Mouse (Mus musculus): ENCODE data around the gene Fam214a. TPM values are rescaled to one million over a fixed set of nuclear protein-coding genes. Genes with fewer than 3 reads are reported as not detected.

The Fam214a gene
- total RNA-seq, 2 experiments from 2014 or later = 35.3 to 37.5 TPM

- intact Hi-C loops (cut with DNase I) = loop anchor here (5.0 to 10.0 kb wide), 2 partner anchors 85 to 407 kb away; partner anchors contain the start of genes Fam214a and Leo1
- H3K27ac ChIP-seq = peak within 1 kb of the TSS; percentile 82
- H3K4me3 ChIP-seq = peak within 1 kb of the TSS; percentile 93
- TF ChIP-seq CTCF (IDR thresholded peaks at IDR 0.05) = no peak; the same call in 1 of the 2 replicates
- DNase-seq (ENCODE audit: extremely low spot score in 1 of 2, low spot score in 2 of 2) = peak; percentile 83 to 88
Measured at GRCm38 (mm10) chr9:75037451-75038356, 85.0 kb downstream of the Fam214a start, which contains the start of gene Arpp19. Arpp19 (plus strand) TSS chr9:75037614.

DNA sequence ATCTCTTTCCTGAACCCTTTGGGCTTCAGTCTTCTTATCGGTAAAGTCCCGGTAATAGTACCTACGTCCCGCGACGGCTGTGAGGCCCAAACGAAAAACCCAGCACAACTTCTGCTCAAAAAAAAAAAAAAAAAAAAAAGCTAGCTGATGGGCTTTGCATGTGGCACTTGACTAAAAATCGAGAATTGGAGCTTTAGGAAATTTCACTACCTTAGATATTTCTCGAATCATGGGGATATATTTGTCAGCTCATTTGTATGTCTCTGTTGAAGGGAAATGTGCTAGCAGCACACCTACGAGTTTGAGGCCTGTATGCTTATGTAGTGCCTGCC lies 85.6 kb downstream of the Fam214a start:
- no peak for DNase-seq (ENCODE audit: extremely low spot score in 1 of 2, low spot score in 2 of 2)
- no peak for TF ChIP-seq CTCF (IDR thresholded peaks at IDR 0.05)
- Histone ChIP-seq H3K4me3 (peak overlapping the region; percentile 93), H3K27ac (peak overlapping the region; percentile 82; the same call in 1 of the 2 replicates)
- intact Hi-C loops (cut with DNase I) = loop anchor here (5.0 to 10.0 kb wide), 2 partner anchors 86 to 406 kb away; partner anchors contain the start of genes Fam214a and Leo1

- H3K27ac ChIP-seq = no peak overlapping the region
- intact Hi-C loops (cut with DNase I) = no loop called here
- no peak overlapping the region for H3K4me3 ChIP-seq
- DNase-seq (ENCODE audit: extremely low spot score in 1 of 2, low spot score in 2 of 2) = no peak
- no peak for TF ChIP-seq CTCF (IDR thresholded peaks at IDR 0.05)
Measured at GRCm38 (mm10) chr9:75040566-75040965, 87.9 kb downstream of the Fam214a start.

- Histone ChIP-seq H3K4me3 (no peak overlapping the region), H3K27ac (no peak overlapping the region)
- intact Hi-C loops (cut with DNase I) = no loop called here
- peak; percentile 15 for TF ChIP-seq CTCF (IDR thresholded peaks at IDR 0.05)
- DNase-seq (ENCODE audit: extremely low spot score in 1 of 2, low spot score in 2 of 2) = peak in 1 of 2 experiments; percentile 3
Measured at GRCm38 (mm10) chr9:75041840-75042525, 89.3 kb downstream of the Fam214a start.

DNA sequence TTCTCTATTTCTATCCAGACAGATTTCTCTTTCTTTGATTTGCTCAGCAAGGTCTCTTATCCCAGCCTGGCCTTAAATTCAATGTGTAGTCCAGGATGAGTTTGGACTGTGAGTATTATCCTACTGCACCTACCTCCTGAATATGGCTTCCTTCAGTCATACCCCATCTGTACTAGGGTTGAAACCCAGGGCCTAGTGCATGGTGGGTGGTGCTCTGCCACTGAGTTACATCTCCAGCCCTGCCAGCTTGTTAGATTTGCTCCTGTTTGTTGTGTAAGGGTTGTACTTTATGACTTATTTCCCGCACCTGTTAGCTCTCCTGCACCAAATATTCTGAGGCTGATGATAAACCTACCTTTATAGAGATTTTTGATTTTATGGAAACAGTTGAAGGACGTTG lies 90.5 kb downstream of the Fam214a start:
- intact Hi-C loops (cut with DNase I) = no loop called here
- Histone ChIP-seq H3K27ac (no peak overlapping the region), H3K4me3 (no peak overlapping the region)
- peak in 1 of 2 experiments; percentile 3 for DNase-seq (ENCODE audit: extremely low spot score in 1 of 2, low spot score in 2 of 2)
- TF ChIP-seq CTCF (IDR thresholded peaks at IDR 0.05) = no peak

DNA sequence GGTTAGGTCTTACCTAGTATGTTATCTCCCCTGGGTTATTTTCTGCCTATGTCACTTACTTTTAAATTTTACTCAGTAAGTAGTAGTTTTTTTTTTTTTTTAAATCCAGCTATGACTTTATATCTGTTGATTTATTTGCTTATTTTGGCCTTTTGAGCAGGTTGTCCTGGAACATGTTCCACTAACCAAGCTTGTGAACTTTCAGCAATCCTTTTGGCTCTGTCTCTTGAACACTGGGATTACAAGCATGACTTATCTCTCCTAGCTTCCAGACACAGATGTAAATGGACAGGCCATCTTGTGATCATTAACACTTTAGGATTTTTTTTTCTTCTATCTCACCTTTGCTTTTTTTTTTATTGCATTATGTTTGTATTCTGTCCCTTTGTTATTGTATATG lies 94.4 kb downstream of the Fam214a start:
- no peak for DNase-seq (ENCODE audit: extremely low spot score in 1 of 2, low spot score in 2 of 2)
- H3K4me3 ChIP-seq = no peak overlapping the region
- intact Hi-C loops (cut with DNase I) = no loop called here
- no peak for TF ChIP-seq CTCF (IDR thresholded peaks at IDR 0.05)
- H3K27ac ChIP-seq = no peak overlapping the region

GRCm38 (mm10) chr9:75049100-75049499 lies 96.4 kb downstream of the Fam214a start:
- intact Hi-C loops (cut with DNase I) = no loop called here
- TF ChIP-seq CTCF (IDR thresholded peaks at IDR 0.05) = no peak
- no peak overlapping the region; the same call in 1 of the 2 replicates for H3K27ac ChIP-seq

GRCm38 (mm10) chr9:75050003-75050402 lies 97.3 kb downstream of the Fam214a start:
- intact Hi-C loops (cut with DNase I) = loop anchor here (2.0 kb wide), 1 partner anchor 211 kb away; no protein-coding TSS in a partner anchor
- TF ChIP-seq CTCF (IDR thresholded peaks at IDR 0.05) = peak; percentile 97
- peak overlapping the region; percentile 0; the same call in 1 of the 2 replicates for H3K4me3 ChIP-seq
- DNase-seq (ENCODE audit: extremely low spot score in 1 of 2, low spot score in 2 of 2) = peak; percentile 66 to 75
- H3K27ac ChIP-seq = peak overlapping the region; percentile 81

More at GRCm38 (mm10) chr9:75049100-75049499, 96.4 kb downstream of the Fam214a start:
- peak in 1 of 2 experiments; percentile 5 for DNase-seq (ENCODE audit: extremely low spot score in 1 of 2, low spot score in 2 of 2)
- H3K4me3 ChIP-seq = no peak overlapping the region

DNA sequence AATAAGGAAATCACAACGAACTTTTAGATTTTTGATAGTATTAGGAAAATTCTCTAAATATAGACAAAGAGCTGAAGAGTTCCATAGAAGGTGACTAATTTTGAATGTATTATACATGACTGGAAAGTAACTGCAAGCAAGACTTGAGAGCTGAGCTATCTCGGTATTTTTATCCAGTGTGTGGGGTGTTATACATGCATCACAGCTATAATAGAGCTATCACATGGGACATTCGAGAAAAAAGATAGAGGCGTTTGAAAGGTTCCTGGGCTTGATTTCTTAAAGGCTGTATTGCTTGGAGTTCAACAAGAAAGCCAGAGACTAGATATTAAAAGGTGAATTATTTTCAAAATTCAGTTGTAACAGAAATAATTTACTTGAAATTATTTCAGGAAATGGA lies 99.2 kb downstream of the Fam214a start:
- DNase-seq (ENCODE audit: extremely low spot score in 1 of 2, low spot score in 2 of 2) = no peak
- Histone ChIP-seq H3K27ac (peak overlapping the region; percentile 77), H3K4me3 (peak overlapping the region; percentile 54)
- no peak for TF ChIP-seq CTCF (IDR thresholded peaks at IDR 0.05)
- intact Hi-C loops (cut with DNase I) = loop anchor here (2.0 kb wide), 2 partner anchors 19 to 209 kb away; partner anchors contain the start of gene Myo5a

DNA sequence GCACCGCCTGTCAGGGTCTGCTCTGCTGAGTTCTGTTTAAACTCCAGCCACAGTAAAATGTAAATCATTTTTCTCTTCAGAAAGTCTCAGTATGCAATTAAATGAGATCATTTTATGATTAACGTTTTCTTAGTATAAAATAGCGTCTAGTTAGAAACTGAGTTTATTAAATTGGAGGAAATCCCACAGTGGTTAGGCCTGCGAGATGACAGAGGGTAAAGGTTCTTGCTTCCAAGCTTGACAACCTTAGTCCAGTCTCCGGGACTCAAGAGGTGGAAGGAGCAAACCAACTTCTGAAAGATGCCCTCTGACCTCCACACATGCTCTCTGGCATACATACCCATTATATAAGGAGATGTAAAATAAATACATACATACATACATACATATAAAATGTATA lies 102.4 kb downstream of the Fam214a start:
- Histone ChIP-seq H3K27ac (peak overlapping the region; percentile 77), H3K4me3 (peak overlapping the region; percentile 54)
- intact Hi-C loops (cut with DNase I) = loop anchor here (5.0 kb wide), 1 partner anchor 137 kb away; no protein-coding TSS in a partner anchor
- TF ChIP-seq CTCF (IDR thresholded peaks at IDR 0.05) = no peak
- DNase-seq (ENCODE audit: extremely low spot score in 1 of 2, low spot score in 2 of 2) = peak in 1 of 2 experiments; percentile 4

DNA sequence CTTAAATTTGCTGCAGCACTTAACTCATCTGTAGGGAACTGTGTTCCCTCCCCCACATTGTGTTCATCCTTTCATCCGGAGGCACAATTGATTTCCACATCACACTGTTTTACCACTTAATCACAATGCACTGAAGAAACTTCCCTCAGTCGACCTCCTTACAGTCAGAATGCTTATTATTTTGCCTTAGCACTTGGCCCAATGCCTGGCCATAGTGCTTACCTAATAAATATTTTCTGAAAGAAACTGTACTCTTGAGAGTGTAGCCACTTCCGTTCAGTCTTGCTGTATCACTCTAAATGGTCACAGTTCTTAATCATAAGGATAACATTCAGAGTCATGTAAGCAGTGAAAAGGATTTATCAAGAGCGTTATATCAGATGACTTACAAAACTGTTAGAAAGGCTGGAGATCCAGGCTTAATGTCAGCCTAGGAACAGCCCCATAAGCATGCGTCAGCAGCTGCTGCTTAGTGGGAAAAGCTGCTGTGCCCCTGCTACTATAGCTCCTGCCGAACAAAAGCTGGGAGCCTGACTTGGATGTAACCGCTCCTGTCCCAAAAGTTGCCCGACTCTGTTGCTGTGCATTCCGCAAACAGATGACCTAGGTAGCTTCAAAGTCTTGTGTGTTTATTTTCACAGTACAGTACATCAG lies 112.1 kb downstream of the Fam214a start:
- intact Hi-C loops (cut with DNase I) = no loop called here
- H3K4me3 ChIP-seq = no peak overlapping the region
- no peak for DNase-seq (ENCODE audit: extremely low spot score in 1 of 2, low spot score in 2 of 2)
- H3K27ac ChIP-seq = no peak overlapping the region
- no peak for TF ChIP-seq CTCF (IDR thresholded peaks at IDR 0.05)

Data from left cerebral cortex, adult 2 months (tissue).